Mouse (Mus musculus): ENCODE data around the gene Gm49388. TPM values are rescaled to one million over a fixed set of nuclear protein-coding genes. Genes with fewer than 3 reads are reported as not detected.

Gene Gm49388
- polyA plus RNA-seq, 1 experiment from 2014 or later, result not detected

DNA sequence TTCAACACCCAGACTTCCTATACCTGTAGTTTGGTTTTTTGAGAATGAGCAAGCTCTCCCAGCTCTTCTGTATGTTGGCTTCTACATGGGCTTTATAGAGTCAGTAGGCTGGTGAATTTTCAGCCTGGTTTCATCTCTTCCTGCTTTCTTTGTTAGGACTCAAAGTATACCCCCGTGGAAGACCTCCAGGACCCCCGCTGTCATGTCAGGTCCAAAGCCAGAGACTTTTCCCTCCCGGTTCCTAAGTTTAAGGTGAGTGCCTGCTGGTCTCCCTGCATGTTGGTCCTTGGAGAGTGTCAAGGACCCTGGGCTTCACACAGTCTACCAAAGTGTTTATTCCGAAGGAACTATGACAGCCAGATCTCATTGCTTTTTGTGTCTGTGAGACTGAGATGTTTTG lies 7.1 kb upstream of the Gm49388 start:
- Histone ChIP-seq H3K27ac (replicated peaks) (no peak overlapping the region), H3K9ac (ENCODE audit: low read length) (peak overlapping the region; percentile 93), H3K9me3 (ENCODE audit: control insufficient read depth, low read length) (no peaks in the 10 kb centered on the region), H3K4me2 (replicated peaks; ENCODE audit: low read depth) (peak overlapping the region; percentile 64), H3K36me3 (ENCODE audit: control insufficient read depth, insufficient read depth, low read length) (peaks cover 4% of the 10 kb centered on the region), H3K27me3 (ENCODE audit: control insufficient read depth, insufficient read depth, low read length) (no peaks in the 10 kb centered on the region), H3K4me1 (replicated peaks; ENCODE audit: control insufficient read depth, insufficient read depth) (peaks cover 3% of the 10 kb centered on the region; the same call in 1 of the 2 replicates), H3K4me3 (ENCODE audit: low read depth, low read length) (peak overlapping the region; percentile 90)
- DNase-seq (ENCODE audit: low spot score) (no peak), ATAC-seq (ENCODE audit: low FRiP score, low TSS enrichment) (no peak)
- TF ChIP-seq EP300 (optimal IDR thresholded peaks at IDR 0.05) (no peak), CTCF (IDR thresholded peaks at IDR 0.05; ENCODE audit: low read depth) (no peak)
- 77% methylated on average over 4 of the region's 4 CpGs for WGBS

- Histone ChIP-seq H3K9ac (ENCODE audit: low read length) (no peak overlapping the region), H3K27me3 (ENCODE audit: control insufficient read depth, insufficient read depth, low read length) (no peaks in the 10 kb centered on the region), H3K27ac (replicated peaks) (no peak overlapping the region), H3K4me3 (ENCODE audit: low read depth, low read length) (no peak overlapping the region), H3K4me2 (replicated peaks; ENCODE audit: low read depth) (no peak overlapping the region), H3K9me3 (ENCODE audit: control insufficient read depth, low read length) (no peaks in the 10 kb centered on the region), H3K4me1 (replicated peaks; ENCODE audit: control insufficient read depth, insufficient read depth) (peaks cover 3% of the 10 kb centered on the region), H3K36me3 (ENCODE audit: control insufficient read depth, insufficient read depth, low read length) (peaks cover 27% of the 10 kb centered on the region)
- WGBS, result 86% methylated on average over 23 of the region's 23 CpGs
- ATAC-seq (ENCODE audit: low FRiP score, low TSS enrichment) (no peak), DNase-seq (ENCODE audit: low spot score) (no peak)
- no peak for TF ChIP-seq EP300 (optimal IDR thresholded peaks at IDR 0.05)
- TF ChIP-seq CTCF (IDR thresholded peaks at IDR 0.05; ENCODE audit: low read depth), result no peak
Measured at GRCm38 (mm10) chr7:127797076-127797845, 11.9 kb downstream of the Gm49388 start.

DNA sequence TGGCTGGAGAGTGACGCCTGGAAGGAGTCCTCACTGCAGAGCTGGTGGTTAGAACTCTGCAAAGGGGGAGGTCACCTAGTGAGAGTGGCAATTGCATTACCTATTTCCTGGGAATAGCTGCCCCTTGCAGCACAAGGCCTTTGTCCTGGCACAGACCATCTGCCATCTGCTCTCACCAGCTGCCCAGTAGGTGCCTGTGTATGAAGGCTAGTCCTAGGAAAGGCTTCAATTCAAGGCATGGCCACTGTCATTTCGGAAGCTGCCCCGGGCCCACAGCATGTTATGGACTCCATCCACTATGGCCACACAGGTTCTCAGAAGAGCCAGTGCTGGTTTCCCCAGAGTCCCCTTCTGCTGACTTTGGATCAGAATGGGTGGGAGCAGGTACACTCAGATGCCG lies 13.2 kb downstream of the Gm49388 start:
- Histone ChIP-seq H3K27me3 (ENCODE audit: control insufficient read depth, insufficient read depth, low read length) (no peaks in the 10 kb centered on the region), H3K4me3 (ENCODE audit: low read depth, low read length) (no peak overlapping the region), H3K27ac (replicated peaks) (no peak overlapping the region), H3K36me3 (ENCODE audit: control insufficient read depth, insufficient read depth, low read length) (peaks cover 22% of the 10 kb centered on the region), H3K4me1 (replicated peaks; ENCODE audit: control insufficient read depth, insufficient read depth) (peaks cover 3% of the 10 kb centered on the region), H3K4me2 (replicated peaks; ENCODE audit: low read depth) (no peak overlapping the region), H3K9me3 (ENCODE audit: control insufficient read depth, low read length) (no peaks in the 10 kb centered on the region), H3K9ac (ENCODE audit: low read length) (no peak overlapping the region)
- ATAC-seq (ENCODE audit: low FRiP score, low TSS enrichment) (no peak), DNase-seq (ENCODE audit: low spot score) (no peak)
- TF ChIP-seq EP300 (optimal IDR thresholded peaks at IDR 0.05), result no peak
- no peak for TF ChIP-seq CTCF (IDR thresholded peaks at IDR 0.05; ENCODE audit: low read depth)
- WGBS, result 87% methylated on average over 4 of the region's 4 CpGs

DNA sequence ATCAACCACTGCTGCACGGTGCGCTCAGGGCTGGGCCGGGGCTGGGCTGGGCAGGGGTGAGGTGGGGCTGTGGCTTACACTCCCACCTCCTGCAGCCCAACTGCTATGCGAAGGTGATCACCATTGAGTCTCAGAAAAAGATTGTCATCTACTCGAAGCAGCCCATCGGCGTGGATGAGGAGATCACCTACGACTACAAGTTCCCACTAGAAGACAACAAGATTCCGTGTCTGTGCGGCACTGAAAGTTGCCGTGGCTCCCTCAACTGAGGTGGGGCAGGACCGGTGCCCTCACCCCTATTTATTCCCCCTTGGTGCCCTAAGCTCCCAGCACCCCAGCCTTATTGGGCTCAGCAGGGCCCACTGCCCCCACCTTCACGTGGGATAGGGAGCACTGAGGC lies 13.8 kb downstream of the Gm49388 start:
- ATAC-seq (ENCODE audit: low FRiP score, low TSS enrichment) (no peak), DNase-seq (ENCODE audit: low spot score) (no peak)
- Histone ChIP-seq H3K27me3 (ENCODE audit: control insufficient read depth, insufficient read depth, low read length) (no peaks in the 10 kb centered on the region), H3K4me3 (ENCODE audit: low read depth, low read length) (no peak overlapping the region), H3K36me3 (ENCODE audit: control insufficient read depth, insufficient read depth, low read length) (peaks cover 22% of the 10 kb centered on the region), H3K9ac (ENCODE audit: low read length) (no peak overlapping the region), H3K4me2 (replicated peaks; ENCODE audit: low read depth) (no peak overlapping the region), H3K27ac (replicated peaks) (no peak overlapping the region), H3K4me1 (replicated peaks; ENCODE audit: control insufficient read depth, insufficient read depth) (peaks cover 3% of the 10 kb centered on the region), H3K9me3 (ENCODE audit: control insufficient read depth, low read length) (no peaks in the 10 kb centered on the region)
- no peak for TF ChIP-seq CTCF (IDR thresholded peaks at IDR 0.05; ENCODE audit: low read depth)
- no peak for TF ChIP-seq EP300 (optimal IDR thresholded peaks at IDR 0.05)
- WGBS, result 89% methylated on average over 13 of the region's 13 CpGs

GRCm38 (mm10) chr7:127799738-127800137 lies 14.3 kb downstream of the Gm49388 start:
- DNase-seq (ENCODE audit: low spot score) (no peak), ATAC-seq (ENCODE audit: low FRiP score, low TSS enrichment) (no peak)
- H3K36me3 ChIP-seq (ENCODE audit: control insufficient read depth, insufficient read depth, low read length), result peaks cover 22% of the 10 kb centered on the region
- no peaks in the 10 kb centered on the region for H3K27me3 ChIP-seq (ENCODE audit: control insufficient read depth, insufficient read depth, low read length)
- peaks cover 3% of the 10 kb centered on the region for H3K4me1 ChIP-seq (replicated peaks; ENCODE audit: control insufficient read depth, insufficient read depth)
- H3K27ac ChIP-seq (replicated peaks), result no peak overlapping the region
- no peak overlapping the region for H3K4me3 ChIP-seq (ENCODE audit: low read depth, low read length)
- H3K9me3 ChIP-seq (ENCODE audit: control insufficient read depth, low read length), result no peaks in the 10 kb centered on the region
- 94% methylated on average over 1 of the region's 1 CpGs for WGBS
- no peak overlapping the region for H3K9ac ChIP-seq (ENCODE audit: low read length)
- no peak for TF ChIP-seq CTCF (IDR thresholded peaks at IDR 0.05; ENCODE audit: low read depth)
- no peak for TF ChIP-seq EP300 (optimal IDR thresholded peaks at IDR 0.05)
- H3K4me2 ChIP-seq (replicated peaks; ENCODE audit: low read depth), result no peak overlapping the region

DNA sequence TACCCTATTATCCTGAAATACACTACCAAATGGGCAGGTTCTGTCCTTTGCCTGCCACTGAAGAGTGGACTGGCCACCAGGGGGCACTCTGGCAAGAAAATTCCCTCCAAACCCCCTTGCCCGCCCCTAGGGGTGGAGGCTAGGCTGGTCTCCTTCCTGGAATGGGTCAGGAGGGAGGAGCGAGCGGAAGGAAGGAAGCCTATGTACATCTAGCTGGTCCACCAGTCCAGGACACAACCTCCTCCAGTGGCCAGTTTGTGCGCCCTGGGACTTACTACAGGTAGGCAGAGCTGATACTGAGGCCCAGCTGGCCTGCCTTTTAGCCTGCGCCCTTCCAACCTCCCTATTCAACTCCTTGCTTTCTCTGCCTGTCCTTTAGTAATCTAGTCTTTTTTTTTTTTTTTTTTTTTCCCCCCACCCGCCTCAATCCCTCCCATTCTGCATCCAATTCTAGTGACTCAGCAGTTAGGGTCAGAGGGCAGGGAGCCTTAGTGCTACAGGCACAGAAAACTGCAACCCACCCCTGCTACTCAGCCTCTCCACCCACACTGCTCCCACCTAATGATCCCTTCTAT lies 15.1 kb downstream of the Gm49388 start, which contains the start of gene Hsd3b7:
Gene Hsd3b7, plus strand, starts transcription at position 170 of the 575 bp plus-strand sequence.
- ATAC-seq (ENCODE audit: low FRiP score, low TSS enrichment) (peak; percentile 91), DNase-seq (ENCODE audit: low spot score) (peak; percentile 97)
- H3K36me3 ChIP-seq (ENCODE audit: control insufficient read depth, insufficient read depth, low read length), result peaks cover 20% of the 10 kb centered on the region
- H3K27me3 ChIP-seq (ENCODE audit: control insufficient read depth, insufficient read depth, low read length), result no peaks in the 10 kb centered on the region
- H3K27ac ChIP-seq (replicated peaks), result peak within 1 kb of the TSS; percentile 77
- H3K4me3 ChIP-seq (ENCODE audit: low read depth, low read length), result peak within 1 kb of the TSS; percentile 33
- peak within 1 kb of the TSS; percentile 51 for H3K4me2 ChIP-seq (replicated peaks; ENCODE audit: low read depth)
- no peaks in the 10 kb centered on the region for H3K9me3 ChIP-seq (ENCODE audit: control insufficient read depth, low read length)
- peaks cover 3% of the 10 kb centered on the region for H3K4me1 ChIP-seq (replicated peaks; ENCODE audit: control insufficient read depth, insufficient read depth)
- H3K9ac ChIP-seq (ENCODE audit: low read length), result peak within 1 kb of the TSS; percentile 52; the same call in 1 of the 2 replicates
- 14% methylated on average over 6 of the region's 6 CpGs for WGBS
- peak; percentile 100 for TF ChIP-seq CTCF (IDR thresholded peaks at IDR 0.05; ENCODE audit: low read depth)
- no peak for TF ChIP-seq EP300 (optimal IDR thresholded peaks at IDR 0.05)
